Mouse (Mus musculus) heart, postnatal 0 days (tissue): ENCODE measurements at regions not wholly inside any gene's neighbourhood (a gene's known extent, or its start where the extent isn't known, plus 50 kb on each side); places are given as distances from the start of the nearest gene placed in this dataset.

ENCODE experiments used
- CTCF ChIP-seq: IDR thresholded peaks from 2 replicates; pipeline ENCODE4 v1.5.1; 2016; ENCODE audit warnings: antibody characterized with exemption, control low read depth, low read depth
- EP300 ChIP-seq: IDR thresholded peaks from 2 replicates; pipeline ENCODE4 v1.6.1; 2016; ENCODE audit warnings: antibody characterized with exemption, low read depth

DNA sequence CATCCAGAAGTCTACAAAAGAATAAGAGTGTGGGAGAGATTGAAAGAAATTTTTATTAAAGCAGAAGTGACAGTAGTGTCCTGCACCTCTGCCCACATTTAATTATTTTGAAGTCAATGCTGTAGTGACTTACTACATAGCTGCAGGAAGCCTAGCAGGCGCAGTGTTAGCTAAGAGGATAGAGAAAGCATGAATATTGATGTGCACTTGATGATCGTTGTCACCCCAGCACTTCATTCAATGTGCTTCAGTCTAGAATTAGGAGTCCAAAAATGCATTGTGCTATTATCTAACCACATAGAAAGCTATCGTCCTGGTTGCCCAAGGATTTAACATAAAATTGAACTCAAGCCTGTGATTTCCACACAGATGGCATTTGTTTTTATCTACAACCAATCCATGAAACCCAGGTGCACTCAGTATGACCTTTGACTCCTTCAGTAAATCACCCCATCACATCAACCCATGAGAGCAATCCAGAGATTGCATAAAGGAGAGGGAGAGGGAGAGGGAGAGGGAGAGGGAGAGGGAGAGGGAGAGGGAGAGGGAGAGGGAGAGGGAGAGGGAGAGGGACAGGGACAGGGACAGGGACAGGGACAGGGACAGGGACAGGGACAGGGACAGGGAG lies 210.7 kb upstream of the Tars start:
- TF ChIP-seq CTCF (no peak), EP300 (no peak)
